ENCODE assay signal across 8 mouse cellular contexts in the genomic region with DNA sequence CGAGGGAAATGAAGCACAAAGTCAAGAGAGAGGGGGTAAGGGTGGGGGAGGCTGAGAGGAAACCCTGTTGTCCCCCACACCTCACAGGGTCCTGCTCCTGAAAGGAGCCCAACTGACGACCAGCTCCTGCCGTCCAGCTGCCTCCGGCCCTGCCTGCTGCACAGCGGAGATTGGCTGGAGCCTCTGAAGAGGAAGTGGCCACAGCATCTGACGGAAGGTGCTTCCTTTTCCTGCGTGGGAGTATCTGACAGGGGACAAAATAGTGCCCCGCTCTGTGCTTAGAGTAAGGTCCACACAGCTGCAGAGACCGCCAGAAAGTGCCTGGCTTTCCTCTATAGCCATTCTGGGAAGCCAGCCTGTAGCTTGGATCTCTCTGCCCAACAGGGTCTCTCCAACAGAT. TPM values are rescaled to one million over a fixed set of nuclear protein-coding genes. Genes with fewer than 3 reads are reported as not detected.
DNase-seq lines count a peak whose midpoint lies in the region; ATAC-seq lines count a peak whose summit lies in the region.

No protein-coding gene starts in this region.

- no peaks in the 10 kb centered on the region for H3K9me3 ChIP-seq in liver, embryonic 12.5 days (replicated peaks)

- DNase-seq in 416B (ENCODE audit: low read depth): peak; percentile 89
- DNase-seq in adrenal gland, postnatal 25 days: peak; percentile 25
- DNase-seq in heart, postnatal 25 days (ENCODE audit: low spot score): peak; percentile 47
- peak; percentile 27 to 53 for DNase-seq in spleen, postnatal 10 days (ENCODE audit: low spot score in 2 of 2)
- no peak for DNase-seq in urinary bladder, postnatal 36 days (ENCODE audit: low spot score in 2 of 2)
- no peak for DNase-seq in thymus, postnatal 10 days (ENCODE audit: low spot score in 2 of 2)
- DNase-seq in thymus, postnatal 4 days: no peak

- peak overlapping the region; percentile 42; the same call in 1 of the 2 replicates for H3K27ac ChIP-seq in liver, embryonic 12.5 days

- H3K27me3 ChIP-seq in liver, embryonic 12.5 days (replicated peaks): peaks cover 9% of the 10 kb centered on the region; the same call in 1 of the 2 replicates

- H3K36me3 ChIP-seq in liver, embryonic 12.5 days: no peaks in the 10 kb centered on the region

- peak; percentile 30 for ATAC-seq in liver, embryonic 12.5 days

- H3K4me1 ChIP-seq in liver, embryonic 12.5 days: peaks cover 31% of the 10 kb centered on the region

- H3K9ac ChIP-seq in liver, embryonic 12.5 days: peak overlapping the region; percentile 12; the same call in 1 of the 2 replicates

- intact Hi-C loops in heart, postnatal 25 days (cut with DNase I): no loop called here

- peak overlapping the region; percentile 44 for H3K4me2 ChIP-seq in liver, embryonic 12.5 days

- H3K4me3 ChIP-seq in liver, embryonic 12.5 days: peak overlapping the region; percentile 39

- 26% methylated on average over 9 of the region's 9 CpGs for WGBS in liver, embryonic 12.5 days (ENCODE audit: insufficient replicate concordance)

RNA-seq across cellular contexts. Expression of gene Arhgap25, which starts 36.9 kb away (rescaled TPM):
- total RNA-seq in adrenal gland, postnatal 25 days (2021): 2.9 and 3.3 TPM in 2 replicates
- total RNA-seq in heart, postnatal 25 days (2021): 1 to 10 TPM; 3.1 to 3.8 TPM
- polyA plus RNA-seq in liver, embryonic 12.5 days (2016; fragmentation: Nextera tagmentation; extraction: Ambion mirVana): 5.2 and 5.4 TPM in 2 replicates

Comparison
In these comparisons a context has a peak if more than half of its experiments do, and no peak if none do; other contexts are left out.
1. DNase-seq: peak in 416B (single experiment), adrenal gland, postnatal 25 days (single experiment), heart, postnatal 25 days (single experiment) and spleen, postnatal 10 days (2 of 2); none in urinary bladder, postnatal 36 days (0 of 2), thymus, postnatal 10 days (0 of 2) and thymus, postnatal 4 days (single experiment).